Mouse (Mus musculus): ENCODE data around the gene Rgl2. TPM values are rescaled to one million over a fixed set of nuclear protein-coding genes. Genes with fewer than 3 reads are reported as not detected.
"Not testable (repeated sequence)": the region's sequence is repeated elsewhere in the genome, so short reads cannot be mapped to it uniquely, and the experiment has no call there.

Gene Rgl2
- polyA plus RNA-seq, 1 experiment from 2014 or later = 61.3 TPM

- H3K4me3 ChIP-seq (replicated peaks); H3K9ac ChIP-seq (replicated peaks); H3K9me3 ChIP-seq; H3K27me3 ChIP-seq; ATAC-seq (ENCODE audit: insufficient number of reproducible peaks, insufficient read depth, low FRiP score, low TSS enrichment, low read depth); H3K4me2 ChIP-seq; H3K27ac ChIP-seq; H3K4me1 ChIP-seq (replicated peaks); H3K36me3 ChIP-seq: not testable (repeated sequence)
- WGBS = 85% methylated on average over 4 of the region's 4 CpGs
Observed at GRCm38 (mm10) chr17:33898193-33898592, 31.1 kb upstream of the Rgl2 start.

- H3K9me3 ChIP-seq = no peaks in the 10 kb centered on the region
- no peak overlapping the region for H3K4me3 ChIP-seq (replicated peaks)
- H3K36me3 ChIP-seq = no peaks in the 10 kb centered on the region
- H3K9ac ChIP-seq (replicated peaks) = no peak overlapping the region
- H3K27ac ChIP-seq = no peak overlapping the region
- no peak for ATAC-seq (ENCODE audit: insufficient number of reproducible peaks, insufficient read depth, low FRiP score, low TSS enrichment, low read depth)
- H3K27me3 ChIP-seq = no peaks in the 10 kb centered on the region
- no peaks in the 10 kb centered on the region for H3K4me1 ChIP-seq (replicated peaks)
- 76% methylated on average over 4 of the region's 4 CpGs for WGBS
- no peak overlapping the region for H3K4me2 ChIP-seq
Observed at GRCm38 (mm10) chr17:33899642-33900041, 29.7 kb upstream of the Rgl2 start.

GRCm38 (mm10) chr17:33900281-33900988 is 28.9 kb upstream of the Rgl2 start:
- no peaks in the 10 kb centered on the region for H3K27me3 ChIP-seq
- H3K9me3 ChIP-seq = no peaks in the 10 kb centered on the region
- no peaks in the 10 kb centered on the region for H3K4me1 ChIP-seq (replicated peaks)
- ATAC-seq (ENCODE audit: insufficient number of reproducible peaks, insufficient read depth, low FRiP score, low TSS enrichment, low read depth) = no peak
- H3K4me3 ChIP-seq (replicated peaks) = no peak overlapping the region
- H3K27ac ChIP-seq = no peak overlapping the region
- WGBS = 63% methylated on average over 7 of the region's 7 CpGs
- H3K4me2 ChIP-seq = no peak overlapping the region
- H3K36me3 ChIP-seq = no peaks in the 10 kb centered on the region
- no peak overlapping the region for H3K9ac ChIP-seq (replicated peaks)

GRCm38 (mm10) chr17:33900989-33901314 is 28.4 kb upstream of the Rgl2 start:
- 84% methylated on average over 4 of the region's 4 CpGs for WGBS
- Histone ChIP-seq H3K4me1 (replicated peaks) (no peaks in the 10 kb centered on the region), H3K4me3 (replicated peaks) (no peak overlapping the region), H3K36me3 (no peaks in the 10 kb centered on the region), H3K4me2 (no peak overlapping the region), H3K9ac (replicated peaks) (no peak overlapping the region), H3K27me3 (no peaks in the 10 kb centered on the region), H3K27ac (no peak overlapping the region), H3K9me3 (no peaks in the 10 kb centered on the region)
- no peak for ATAC-seq (ENCODE audit: insufficient number of reproducible peaks, insufficient read depth, low FRiP score, low TSS enrichment, low read depth)

GRCm38 (mm10) chr17:33901653-33902052 is 27.7 kb upstream of the Rgl2 start:
- no peaks in the 10 kb centered on the region for H3K4me1 ChIP-seq (replicated peaks)
- no peak overlapping the region for H3K4me2 ChIP-seq
- no peak overlapping the region for H3K27ac ChIP-seq
- H3K9me3 ChIP-seq = no peaks in the 10 kb centered on the region
- H3K27me3 ChIP-seq = no peaks in the 10 kb centered on the region
- WGBS = 68% methylated on average over 4 of the region's 4 CpGs
- no peaks in the 10 kb centered on the region for H3K36me3 ChIP-seq
- no peak overlapping the region for H3K9ac ChIP-seq (replicated peaks)
- ATAC-seq (ENCODE audit: insufficient number of reproducible peaks, insufficient read depth, low FRiP score, low TSS enrichment, low read depth) = no peak
- H3K4me3 ChIP-seq (replicated peaks) = no peak overlapping the region

GRCm38 (mm10) chr17:33902079-33902478 is 27.3 kb upstream of the Rgl2 start:
- WGBS = 39% methylated on average over 4 of the region's 4 CpGs
- no peak for ATAC-seq (ENCODE audit: insufficient number of reproducible peaks, insufficient read depth, low FRiP score, low TSS enrichment, low read depth)

GRCm38 (mm10) chr17:33902491-33902890 is 26.9 kb upstream of the Rgl2 start:
- ATAC-seq (ENCODE audit: insufficient number of reproducible peaks, insufficient read depth, low FRiP score, low TSS enrichment, low read depth) = no peak
- Histone ChIP-seq H3K4me1 (replicated peaks) (no peaks in the 10 kb centered on the region), H3K9ac (replicated peaks) (no peak overlapping the region), H3K36me3 (no peaks in the 10 kb centered on the region), H3K27ac (no peak overlapping the region), H3K27me3 (no peaks in the 10 kb centered on the region), H3K9me3 (no peaks in the 10 kb centered on the region), H3K4me2 (no peak overlapping the region), H3K4me3 (replicated peaks) (no peak overlapping the region)
- WGBS = 81% methylated on average over 7 of the region's 7 CpGs

More at GRCm38 (mm10) chr17:33902079-33902478, 27.3 kb upstream of the Rgl2 start:
- H3K27me3 ChIP-seq = no peaks in the 10 kb centered on the region
- H3K9me3 ChIP-seq = no peaks in the 10 kb centered on the region
- H3K36me3 ChIP-seq = no peaks in the 10 kb centered on the region
- H3K9ac ChIP-seq (replicated peaks) = no peak overlapping the region
- H3K4me2 ChIP-seq = no peak overlapping the region
- no peaks in the 10 kb centered on the region for H3K4me1 ChIP-seq (replicated peaks)
- no peak overlapping the region for H3K27ac ChIP-seq
- H3K4me3 ChIP-seq (replicated peaks) = no peak overlapping the region

- H3K36me3 ChIP-seq; H3K4me1 ChIP-seq (replicated peaks); H3K9me3 ChIP-seq; H3K27me3 ChIP-seq; H3K9ac ChIP-seq (replicated peaks); H3K4me2 ChIP-seq; ATAC-seq (ENCODE audit: insufficient number of reproducible peaks, insufficient read depth, low FRiP score, low TSS enrichment, low read depth); H3K4me3 ChIP-seq (replicated peaks); H3K27ac ChIP-seq: not testable (repeated sequence)
- WGBS = 67% methylated on average over 6 of the region's 6 CpGs
Observed at GRCm38 (mm10) chr17:33903911-33904651, 25.3 kb upstream of the Rgl2 start.

- H3K27me3 ChIP-seq; H3K36me3 ChIP-seq; H3K9me3 ChIP-seq; H3K27ac ChIP-seq; H3K4me3 ChIP-seq (replicated peaks); H3K4me1 ChIP-seq (replicated peaks); H3K9ac ChIP-seq (replicated peaks); H3K4me2 ChIP-seq; ATAC-seq (ENCODE audit: insufficient number of reproducible peaks, insufficient read depth, low FRiP score, low TSS enrichment, low read depth): not testable (repeated sequence)
- 26% methylated on average over 3 of the region's 4 CpGs for WGBS
Observed at GRCm38 (mm10) chr17:33904835-33905234, 24.5 kb upstream of the Rgl2 start, which contains the start of gene Platr17. Gene Platr17, plus strand, starts transcription at chr17:33905135.

GRCm38 (mm10) chr17:33908331-33909076 is 20.8 kb upstream of the Rgl2 start:
- Histone ChIP-seq H3K4me3 (replicated peaks) (peak overlapping the region; percentile 75), H3K27ac (peak overlapping the region; percentile 91), H3K4me2 (peak overlapping the region; percentile 94), H3K36me3 (peaks cover 30% of the 10 kb centered on the region), H3K27me3 (no peaks in the 10 kb centered on the region), H3K9ac (replicated peaks) (peak overlapping the region; percentile 73), H3K4me1 (replicated peaks) (peaks cover 25% of the 10 kb centered on the region), H3K9me3 (no peaks in the 10 kb centered on the region)
- peak; percentile 8; the same call in 1 of the 2 replicates for ATAC-seq (ENCODE audit: insufficient number of reproducible peaks, insufficient read depth, low FRiP score, low TSS enrichment, low read depth)
- WGBS = under 1% methylated on average over 44 of the region's 44 CpGs

All from limb, embryonic 12.5 days (tissue).